Mouse (Mus musculus): ENCODE measurements around the gene Midn.

Gene Midn

DNA sequence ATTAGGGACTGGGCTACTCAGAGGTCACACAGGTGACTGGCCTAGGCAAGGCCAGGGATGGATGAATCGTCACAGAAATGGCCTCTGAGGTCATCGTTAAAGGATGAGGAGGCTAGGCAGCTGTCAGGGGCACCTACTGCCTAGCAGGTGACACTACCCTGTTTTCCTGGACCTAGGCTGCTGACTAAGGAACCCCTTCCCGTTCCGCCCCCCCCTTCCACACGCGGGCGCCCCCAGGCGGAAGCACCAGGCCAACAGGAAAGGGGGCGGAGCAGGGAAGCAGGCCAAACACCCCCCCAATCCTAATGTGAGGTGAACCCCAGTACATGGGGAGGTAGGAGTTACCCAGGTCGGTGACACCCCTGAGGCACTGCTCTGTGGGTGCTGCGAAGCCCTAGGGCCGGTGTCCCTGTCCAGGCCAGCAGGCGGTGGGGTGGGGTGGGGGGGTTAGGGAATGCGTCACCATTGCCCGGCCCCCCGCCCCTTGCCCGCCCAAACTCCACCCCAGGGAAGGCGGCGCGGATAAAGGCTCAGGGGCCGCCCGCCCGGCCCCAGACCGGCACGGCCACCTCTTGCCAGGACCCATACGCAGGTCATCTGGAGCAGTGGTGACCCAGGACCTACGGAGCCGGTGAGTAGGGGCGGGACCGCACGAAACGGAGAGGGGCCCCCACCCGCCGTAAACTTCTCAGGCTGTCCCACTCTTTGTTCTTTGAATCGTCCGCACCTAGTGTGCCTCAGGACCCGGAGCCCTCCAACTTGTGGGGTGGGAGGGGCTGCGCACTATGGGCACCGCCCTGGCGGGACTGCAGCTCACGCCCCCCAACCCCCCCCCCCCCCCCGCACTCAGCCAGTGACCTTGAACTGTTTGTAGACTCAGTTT is at the start of gene Midn:
Gene Midn, plus strand, starts transcription at position 554 of the 883 bp plus-strand sequence.
- peak; percentile 75 to 84 for DNase-seq

DNA sequence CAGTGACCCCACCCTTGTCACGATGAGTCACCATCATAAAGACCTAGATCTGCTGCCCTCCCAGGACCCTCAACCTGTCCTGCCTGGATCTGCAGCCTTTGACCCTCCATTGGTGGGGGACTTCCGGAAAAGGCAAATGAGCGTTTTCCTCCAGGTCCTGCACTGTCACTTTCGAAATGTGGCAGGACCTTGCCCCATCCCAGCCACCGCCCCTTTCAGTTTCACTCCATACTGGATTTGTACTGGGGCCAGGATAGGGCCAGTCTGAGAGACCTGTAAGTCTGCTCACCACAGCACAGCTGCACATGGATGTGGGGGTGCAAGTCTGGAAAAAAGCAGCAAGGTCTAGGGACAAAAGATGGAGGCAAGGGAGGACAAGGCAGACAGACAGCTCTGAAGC is 49.4 kb upstream of the Midn start:
- DNase-seq: no peak

DNA sequence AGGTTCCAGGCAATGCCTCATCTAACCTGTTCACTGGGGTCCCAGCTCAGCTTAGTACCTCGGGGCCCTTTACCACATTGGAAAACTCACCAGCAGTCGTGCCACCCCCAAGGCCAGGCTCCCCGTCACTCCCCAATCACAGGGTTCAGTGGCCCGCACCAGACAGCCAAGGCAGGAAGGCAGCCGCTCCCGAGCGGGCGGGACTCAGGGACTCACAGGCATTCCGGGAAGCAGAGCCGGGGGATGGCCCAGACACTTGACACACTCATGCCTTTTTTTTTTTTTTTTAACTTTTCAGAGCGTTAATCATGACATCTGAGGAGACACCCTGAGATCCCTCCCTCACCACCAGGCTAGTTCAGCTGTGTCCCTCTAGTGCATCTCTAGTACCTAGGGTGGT is 47.1 kb upstream of the Midn start:
- no peak for DNase-seq

DNA sequence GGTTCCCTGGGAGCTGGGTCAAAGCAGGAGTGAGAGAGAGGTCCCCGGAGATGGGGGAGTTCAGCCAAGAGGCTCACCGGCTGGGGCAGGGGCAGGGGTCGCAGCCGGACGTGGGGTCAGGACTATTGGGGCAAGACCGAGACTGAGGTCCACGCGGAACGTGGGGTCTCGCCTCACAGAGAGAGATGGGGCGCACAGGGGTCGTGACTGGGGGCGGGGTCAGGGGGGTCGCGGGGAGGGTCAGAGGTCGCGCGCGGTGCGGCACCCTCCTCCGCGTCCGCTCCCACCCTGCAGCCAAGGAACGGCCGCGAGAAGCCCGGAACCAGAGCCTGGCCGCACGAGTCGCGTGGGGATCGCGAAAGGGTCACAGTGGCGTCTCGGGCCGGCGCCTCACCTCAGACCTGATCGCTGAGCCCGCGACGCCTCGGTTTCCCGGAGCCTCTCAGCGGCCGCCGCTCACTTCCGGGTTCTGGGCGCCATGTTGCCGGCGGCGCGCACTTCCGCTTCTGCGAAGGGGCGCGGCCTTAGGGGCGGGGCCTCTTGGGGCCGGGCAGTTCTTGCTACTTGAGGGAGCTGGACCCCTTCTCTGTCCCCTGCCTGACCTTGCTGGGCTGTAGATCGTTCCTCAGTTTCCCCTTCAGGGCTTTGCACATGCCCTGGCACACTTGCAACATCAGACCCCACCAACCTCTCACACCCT is 45.7 kb upstream of the Midn start:
- peak; percentile 86 to 88 for DNase-seq

DNA sequence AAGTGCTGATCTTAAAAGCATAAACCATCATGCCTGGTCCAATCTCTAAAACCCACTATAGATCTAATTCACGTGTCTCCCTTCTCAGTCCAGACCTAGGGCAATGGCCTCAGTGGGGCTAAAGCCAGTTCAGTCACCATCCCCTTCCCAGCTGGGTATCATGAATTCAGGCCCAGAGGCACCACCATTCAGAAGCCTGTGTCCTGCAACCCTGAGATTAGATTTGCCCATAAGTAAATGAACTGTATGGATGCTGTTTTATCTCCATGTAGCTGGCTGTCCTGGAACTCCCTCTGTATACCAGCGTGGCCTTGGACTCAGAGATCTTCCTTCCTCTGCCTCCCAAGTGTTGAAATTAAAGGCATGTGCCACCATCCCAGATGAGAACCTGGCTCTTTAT is 45.0 kb upstream of the Midn start:
- DNase-seq: no peak

DNA sequence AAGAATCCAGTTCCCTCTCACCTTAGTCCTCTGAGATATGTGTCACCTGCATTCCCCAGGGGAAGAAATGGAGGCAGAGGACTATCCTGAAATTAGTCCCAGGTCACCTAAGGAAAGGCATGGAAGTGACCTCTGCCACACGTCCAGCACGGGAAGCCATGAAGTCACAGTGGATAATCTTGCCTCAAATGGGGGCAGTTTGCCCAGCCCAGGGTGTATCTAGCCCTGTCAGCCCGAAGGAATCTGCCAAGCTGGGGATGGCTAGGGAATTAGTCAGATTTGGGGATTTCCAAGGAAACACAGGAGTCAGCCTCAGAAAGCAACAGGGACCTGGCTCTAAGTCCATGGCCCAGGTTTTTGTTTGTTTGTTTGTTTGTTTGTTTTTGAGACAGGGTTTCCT is 43.9 kb upstream of the Midn start:
- no peak for DNase-seq

DNA sequence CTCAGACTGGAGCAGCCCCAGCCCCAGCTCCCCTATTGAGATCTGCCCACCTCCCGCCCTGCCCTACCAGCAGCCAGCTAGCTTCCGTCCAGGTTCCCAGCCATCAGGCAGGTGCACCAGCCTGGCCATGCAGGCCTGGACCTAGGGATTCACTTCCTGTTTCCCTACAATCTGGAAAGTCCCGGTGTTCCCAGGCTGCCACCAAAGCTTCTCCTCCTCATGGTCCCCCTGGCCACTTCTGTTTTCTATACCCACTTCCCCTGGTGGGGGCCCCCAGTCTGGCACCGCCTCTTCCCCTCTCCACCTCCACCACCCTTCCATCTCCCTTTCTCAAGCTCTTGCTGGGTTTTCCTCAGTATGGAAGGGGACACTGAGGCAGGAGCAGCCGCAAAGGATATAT is 42.6 kb upstream of the Midn start, which contains the start of gene Sbno2:
Gene Sbno2, minus strand, starts transcription at position 112 of the 400 bp plus-strand sequence.
- no peak for DNase-seq

DNA sequence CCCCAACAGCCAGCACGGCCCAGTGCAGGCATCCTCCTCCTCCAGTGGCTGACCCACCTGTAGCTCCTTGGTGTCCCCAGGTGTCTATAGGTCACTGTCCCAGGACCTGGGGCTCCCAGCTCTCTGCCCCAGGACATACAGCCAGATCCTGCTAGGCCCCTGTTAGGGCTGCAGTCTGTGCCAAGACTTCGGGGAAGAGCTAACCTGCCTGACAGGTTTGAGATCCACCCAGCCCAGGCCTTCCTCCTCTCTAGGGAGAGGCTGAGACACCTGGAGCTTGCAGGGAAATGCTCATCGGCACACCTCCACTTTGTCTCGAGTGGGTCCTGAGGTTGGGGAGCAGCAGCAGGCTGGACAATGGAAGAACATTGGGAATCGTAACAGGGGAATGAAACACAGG is 42.1 kb upstream of the Midn start:
- DNase-seq: no peak

DNA sequence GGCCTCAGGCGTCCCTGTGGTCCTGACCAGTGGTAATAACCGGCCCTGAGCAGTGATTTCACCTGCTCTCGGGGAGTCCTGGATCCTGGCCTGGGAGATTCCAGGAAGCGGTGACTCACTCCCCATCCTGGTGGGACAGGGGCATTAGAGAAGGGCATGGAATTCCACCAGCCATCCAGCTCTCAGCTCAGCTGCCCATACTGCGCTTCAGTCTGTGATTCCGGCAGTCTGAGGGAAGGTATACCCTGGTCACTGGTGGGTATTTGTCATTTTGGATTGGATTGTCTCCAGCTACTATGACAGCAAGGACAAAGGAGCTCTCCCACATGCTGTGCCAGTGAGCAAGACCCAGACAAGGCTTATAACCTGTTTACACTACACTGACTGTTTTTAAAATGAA is 40.4 kb upstream of the Midn start:
- DNase-seq: no peak

DNA sequence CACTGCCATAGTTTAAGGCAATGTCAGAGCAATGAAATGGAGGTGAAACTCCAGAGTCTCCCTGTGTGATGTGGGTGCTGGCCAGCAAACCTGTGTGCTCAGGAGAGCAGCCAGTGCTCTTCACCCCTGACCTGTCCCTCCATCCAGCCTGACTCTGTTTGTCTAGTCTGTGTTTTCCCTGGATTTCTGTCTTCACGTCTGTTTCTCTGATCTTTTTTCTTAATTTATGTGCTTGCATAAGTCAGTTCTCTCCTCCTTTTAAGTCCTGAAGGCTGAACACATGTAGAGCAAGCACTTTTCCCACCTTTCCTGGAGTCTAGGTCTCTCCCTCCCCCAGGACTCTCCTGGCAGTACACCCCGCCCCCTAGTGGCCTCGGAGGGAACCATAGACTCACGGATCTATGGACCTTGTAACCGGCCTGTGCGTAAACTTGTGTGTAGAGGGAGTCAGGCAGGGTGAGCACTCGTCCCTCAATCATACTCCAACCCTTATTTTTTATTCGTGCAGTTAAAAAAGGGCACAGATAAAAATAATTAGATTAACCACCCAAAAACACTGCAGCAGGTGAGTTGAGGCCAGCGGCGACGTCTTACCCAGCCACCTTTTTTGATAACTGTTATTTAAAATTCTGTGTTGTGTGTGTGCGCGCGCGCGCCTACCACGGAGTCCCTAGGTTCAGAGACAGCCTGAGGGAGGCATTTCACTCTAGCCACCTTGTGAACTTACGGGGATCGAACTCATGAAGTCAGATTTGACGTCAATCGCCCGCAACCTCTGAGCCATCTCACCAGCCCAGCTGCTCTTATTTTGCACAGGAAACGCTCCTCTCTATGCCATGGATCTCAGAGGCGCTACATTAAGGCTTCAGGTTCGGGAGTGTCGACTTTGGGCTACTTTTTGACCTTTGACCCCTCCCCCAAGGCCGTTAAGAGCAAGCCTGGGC is 33.5 kb upstream of the Midn start:
- peak; percentile 95 to 97 for DNase-seq

DNA sequence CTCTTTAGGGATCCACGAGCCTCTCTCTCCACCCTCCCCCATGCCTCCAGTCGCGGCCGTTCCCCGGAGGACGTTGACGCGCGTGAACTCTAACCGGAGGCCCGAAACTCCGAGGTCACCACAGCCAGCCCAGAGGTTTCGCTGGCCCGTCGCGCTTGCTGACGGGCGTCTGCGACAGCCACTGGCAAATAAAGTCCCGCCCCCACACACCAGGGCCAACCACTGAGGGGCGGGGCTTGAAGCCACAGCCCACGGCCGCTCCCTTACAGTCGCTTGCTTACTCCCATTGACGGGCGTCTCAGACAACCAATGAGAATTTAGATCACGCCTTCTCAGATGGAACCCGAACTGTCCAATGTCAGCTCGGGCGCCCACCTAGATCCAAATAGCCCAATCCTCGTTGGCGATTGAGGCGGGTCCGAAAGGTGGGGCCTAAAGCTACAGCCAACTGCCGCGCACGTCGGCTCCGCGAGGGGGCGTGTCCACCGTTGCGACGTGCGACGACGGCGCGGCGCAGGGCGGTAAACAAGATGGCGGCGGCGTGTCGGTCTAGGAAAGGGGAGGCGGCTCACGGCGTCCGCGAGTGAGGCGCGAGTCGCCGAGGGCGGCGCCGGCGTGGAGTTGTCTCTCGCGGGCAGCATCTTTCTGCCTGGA is 32.7 kb upstream of the Midn start, which contains the start of gene Stk11:
Gene Stk11, plus strand, starts transcription at position 514 of the 654 bp plus-strand sequence.
- peak; percentile 100 for DNase-seq

DNA sequence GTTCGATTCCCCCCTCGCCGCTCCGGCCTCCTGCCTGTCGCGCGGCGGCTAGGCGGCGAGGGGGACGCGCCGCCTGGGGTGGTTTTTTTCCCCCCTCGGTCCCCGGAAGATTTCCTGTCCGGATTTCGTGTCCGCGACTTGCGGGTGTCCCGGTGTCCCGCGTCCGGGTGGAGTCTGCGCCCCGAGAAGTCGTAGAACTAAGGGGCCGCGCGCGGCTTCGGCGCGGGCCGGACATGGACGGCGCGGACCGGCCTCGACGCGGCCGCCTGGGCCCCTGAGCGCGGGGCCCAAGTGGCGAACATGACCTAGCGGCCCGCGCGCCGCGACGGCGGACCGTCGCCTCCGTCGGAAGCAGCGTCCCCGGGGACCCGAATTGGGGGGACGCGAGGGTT is 32.1 kb upstream of the Midn start:
- no peak for DNase-seq

DNA sequence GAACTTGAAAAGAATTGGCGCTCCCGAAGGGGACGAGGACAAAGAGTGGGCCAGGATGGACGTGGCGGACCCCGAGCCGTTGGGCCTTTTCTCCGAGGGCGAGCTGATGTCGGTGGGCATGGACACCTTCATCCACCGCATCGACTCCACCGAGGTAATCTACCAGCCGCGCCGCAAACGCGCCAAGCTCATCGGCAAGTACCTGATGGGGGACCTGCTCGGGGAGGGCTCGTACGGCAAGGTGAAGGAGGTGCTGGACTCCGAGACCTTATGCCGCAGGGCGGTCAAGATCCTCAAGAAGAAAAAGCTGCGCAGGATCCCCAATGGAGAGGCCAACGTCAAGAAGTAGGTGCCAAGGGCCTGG is 31.5 kb upstream of the Midn start:
- peak; percentile 45 to 50 for DNase-seq

DNA sequence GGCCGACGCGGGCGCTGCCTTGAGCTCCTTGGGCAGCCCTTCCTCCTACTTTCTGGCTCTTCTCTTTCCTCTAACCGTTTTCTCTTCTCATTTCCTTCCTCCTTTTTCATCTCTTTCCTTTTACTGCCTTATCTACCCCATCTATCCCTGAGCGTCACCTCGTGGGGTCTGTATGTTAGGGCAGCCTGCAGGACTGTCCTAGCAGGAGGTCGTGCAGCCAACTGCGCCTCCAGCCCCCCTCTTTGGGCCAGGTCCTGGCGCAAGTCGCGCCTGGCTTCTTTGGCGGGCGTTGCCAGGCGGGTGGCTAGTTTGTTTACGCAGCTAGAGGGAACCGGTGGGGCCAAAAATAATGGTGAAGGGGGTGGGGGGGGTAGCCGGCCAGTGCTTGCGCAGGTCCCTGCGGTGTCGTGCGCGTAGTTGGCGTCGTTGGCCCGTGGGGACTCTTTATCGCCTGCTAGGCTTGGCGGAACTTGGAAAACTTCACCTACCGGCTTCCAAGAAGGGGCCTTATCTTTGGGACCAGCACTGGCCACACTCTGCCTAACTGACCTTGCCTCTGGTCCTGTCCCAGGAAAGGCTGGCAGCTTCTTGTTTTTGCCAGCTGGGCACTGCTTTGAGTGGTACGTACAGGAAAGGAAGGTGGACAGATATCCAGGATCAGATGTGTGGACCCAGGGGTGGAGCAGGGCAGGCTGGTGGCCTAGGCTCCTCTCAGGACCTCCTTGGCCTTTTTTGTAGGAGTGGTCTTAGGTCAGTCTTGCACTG is 31.0 kb upstream of the Midn start:
- peak; percentile 50 to 53 for DNase-seq

DNA sequence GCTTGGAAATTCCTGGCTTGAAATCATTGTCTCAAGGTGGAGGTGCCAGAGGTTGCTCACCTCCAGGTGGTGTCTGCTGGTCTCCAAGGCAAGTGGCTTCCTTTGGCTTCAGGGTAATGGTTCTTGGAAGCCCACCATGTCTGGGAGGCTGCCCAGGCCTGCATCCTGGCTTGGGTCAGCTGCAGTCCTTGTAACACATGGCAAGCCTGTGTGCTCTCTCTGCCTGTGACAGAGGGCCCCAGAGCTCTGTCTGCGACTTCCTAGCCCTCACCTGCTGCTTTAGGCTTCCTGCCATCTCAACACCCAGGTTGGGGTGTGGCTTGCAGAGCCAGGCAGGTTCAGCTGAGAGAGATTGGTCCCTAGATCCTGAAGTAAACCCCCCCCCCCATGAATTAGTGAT is 30.3 kb upstream of the Midn start:
- DNase-seq: peak; percentile 76 to 81

DNA sequence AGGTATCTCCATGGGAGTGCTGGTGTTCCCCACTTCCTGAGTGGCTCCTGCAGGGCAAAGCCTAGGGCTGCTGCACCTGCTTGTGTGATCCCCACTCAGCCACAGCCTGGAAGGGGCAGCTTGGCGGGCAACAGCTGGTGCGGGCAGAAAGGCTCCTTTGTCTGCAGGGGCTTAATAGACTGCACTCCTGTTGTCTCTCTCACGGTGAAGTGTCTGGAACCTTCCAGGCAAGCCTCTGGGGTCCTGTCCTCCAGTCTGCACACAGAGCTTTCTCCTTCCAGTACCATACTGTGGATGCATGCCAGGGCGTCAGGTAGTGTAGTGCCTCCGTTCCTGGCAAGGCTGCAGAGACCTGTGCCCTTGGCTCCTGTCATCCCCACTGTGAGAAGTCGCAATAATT is 29.5 kb upstream of the Midn start:
- DNase-seq: peak; percentile 69

DNA sequence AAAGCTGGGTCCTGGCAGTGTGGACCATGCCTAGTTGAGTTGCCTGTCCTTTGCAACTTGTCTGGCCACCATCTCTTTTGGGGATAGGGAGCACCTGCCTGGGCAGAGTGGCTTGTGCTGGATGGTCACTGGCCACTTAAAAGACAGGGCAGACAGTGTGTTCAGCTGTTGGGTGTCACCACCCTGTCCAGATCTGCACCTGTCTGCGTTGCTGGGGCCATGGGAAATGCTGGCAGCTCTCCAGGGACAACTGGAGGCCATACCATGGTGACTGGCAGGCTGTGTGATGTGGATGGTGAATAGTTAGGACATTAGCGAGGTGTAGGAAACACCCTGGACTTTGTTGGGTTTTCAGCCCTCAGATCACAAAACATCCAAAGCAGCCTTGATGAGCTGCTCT is 27.9 kb upstream of the Midn start:
- no peak for DNase-seq

DNA sequence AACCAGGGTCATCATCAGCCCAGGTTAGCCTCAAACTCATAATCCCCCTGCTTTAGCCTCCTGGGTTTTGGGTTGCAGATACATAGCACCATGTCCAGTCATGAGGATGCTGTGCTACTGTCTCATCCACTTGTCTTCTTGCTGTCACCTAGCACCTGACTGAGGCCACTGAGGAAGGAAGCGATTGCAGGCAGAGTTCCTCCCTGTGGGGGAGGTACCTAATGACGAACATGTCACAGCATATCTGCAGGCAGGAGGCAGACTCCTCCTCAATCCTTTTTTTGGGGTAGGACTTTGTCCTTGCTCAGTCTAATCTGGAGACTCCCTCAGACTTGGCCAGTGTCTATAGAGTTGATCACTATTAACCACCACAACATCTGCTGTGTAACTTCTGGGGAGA is 26.4 kb upstream of the Midn start:
- DNase-seq: no peak

DNA sequence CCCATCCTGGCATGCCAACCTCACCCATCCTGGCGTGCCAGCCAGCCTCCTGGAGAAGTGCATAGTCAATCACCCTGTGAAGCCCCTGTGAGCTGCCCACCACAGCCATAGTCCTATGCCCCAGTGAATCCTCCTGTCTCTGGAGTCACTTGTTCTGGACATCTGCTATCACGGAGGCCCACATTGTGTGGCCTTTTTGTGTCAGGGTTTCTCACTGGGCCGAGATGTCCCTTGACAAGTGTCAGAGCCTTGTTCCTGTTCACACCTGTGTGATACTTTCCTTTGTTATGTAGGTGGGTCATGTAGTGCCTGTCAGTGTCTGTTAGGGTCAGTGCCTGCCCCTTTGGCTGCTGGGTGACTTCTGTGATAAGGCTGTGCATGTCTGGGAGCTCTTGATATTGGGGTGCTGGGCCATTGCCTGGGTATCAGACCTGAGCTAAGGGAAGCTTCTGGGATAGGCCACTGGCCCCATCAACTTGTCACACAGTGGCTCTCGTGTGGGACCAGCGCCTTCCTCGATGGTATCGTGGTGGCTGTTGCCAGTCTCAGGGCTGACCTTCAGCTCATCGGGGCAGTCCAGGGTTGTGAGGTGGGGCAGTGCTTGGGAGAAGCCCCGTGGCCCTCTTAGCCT is 24.0 kb upstream of the Midn start:
- DNase-seq: no peak

DNA sequence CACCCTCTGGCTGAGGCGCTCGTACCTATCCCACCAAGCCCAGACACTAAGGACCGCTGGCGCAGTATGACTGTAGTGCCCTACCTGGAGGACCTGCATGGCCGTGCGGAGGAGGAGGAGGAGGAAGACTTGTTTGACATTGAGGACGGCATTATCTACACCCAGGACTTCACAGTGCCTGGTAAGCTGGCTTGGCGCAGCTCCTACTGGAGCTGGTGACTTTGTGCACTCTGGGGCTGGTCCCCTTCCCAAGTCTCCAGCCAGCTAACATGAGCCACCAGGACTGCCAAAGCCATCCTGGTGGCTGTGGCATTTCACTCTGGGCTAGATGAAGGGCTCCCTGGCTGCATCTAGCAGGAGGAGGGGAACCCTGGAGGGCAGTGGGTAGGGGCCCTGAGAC is 20.2 kb upstream of the Midn start:
- no peak for DNase-seq

DNA sequence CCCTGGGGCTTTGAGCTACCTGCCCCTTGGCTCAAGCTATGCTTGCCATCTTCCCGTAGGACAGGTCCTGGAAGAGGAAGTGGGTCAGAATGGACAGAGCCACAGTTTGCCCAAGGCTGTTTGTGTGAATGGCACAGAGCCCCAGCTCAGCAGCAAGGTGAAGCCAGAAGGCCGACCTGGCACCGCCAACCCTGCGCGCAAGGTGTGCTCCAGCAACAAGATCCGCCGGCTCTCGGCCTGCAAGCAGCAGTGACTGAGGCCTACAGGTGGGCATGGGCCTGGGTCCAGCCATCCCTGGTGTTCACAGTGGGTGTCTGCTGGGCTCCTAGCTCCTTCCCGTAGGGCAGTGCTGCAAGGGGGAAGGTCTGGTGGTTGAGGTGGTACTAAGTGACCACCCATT is 18.2 kb upstream of the Midn start:
- peak; percentile 72 to 75 for DNase-seq
